Mouse (Mus musculus) liver (tissue): ENCODE data around the gene Krt34.

Experiments used
- DNase-seq: peaks from one replicate; pipeline ENCODE4 v3.0.0-alpha.2; 2020; ENCODE audit warnings: mixed read lengths

Gene Krt34

GRCm38 (mm10) chr11:99994384-99994661 lies 47.0 kb downstream of the Krt34 start:
- no peak for DNase-seq

- no peak for DNase-seq
These were observed 47.6 kb downstream of the Krt34 start, which contains the start of gene Krtap17-1 for GRCm38 (mm10) chr11:99993620-99994383. Gene Krtap17-1, minus strand, starts transcription at chr11:99993994.

DNA sequence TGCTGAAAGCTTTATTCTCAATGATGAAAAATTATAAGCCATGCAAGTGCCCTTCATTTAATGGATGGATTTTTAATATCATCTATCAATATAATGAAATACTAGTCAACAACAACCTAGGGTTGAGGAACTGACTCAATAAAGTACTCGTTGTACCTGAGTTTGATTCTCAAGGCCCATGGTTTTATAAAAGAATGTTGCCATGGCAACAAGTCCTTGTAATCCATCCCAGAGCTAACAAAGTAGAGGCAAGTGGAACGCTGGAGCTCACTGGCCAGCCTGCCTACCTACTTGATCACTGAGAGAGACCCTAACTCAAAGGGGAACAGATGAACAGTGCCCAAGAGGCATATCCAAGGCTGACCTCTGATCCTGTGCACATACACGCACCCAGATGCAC lies 50.8 kb downstream of the Krt34 start:
- no peak for DNase-seq

DNA sequence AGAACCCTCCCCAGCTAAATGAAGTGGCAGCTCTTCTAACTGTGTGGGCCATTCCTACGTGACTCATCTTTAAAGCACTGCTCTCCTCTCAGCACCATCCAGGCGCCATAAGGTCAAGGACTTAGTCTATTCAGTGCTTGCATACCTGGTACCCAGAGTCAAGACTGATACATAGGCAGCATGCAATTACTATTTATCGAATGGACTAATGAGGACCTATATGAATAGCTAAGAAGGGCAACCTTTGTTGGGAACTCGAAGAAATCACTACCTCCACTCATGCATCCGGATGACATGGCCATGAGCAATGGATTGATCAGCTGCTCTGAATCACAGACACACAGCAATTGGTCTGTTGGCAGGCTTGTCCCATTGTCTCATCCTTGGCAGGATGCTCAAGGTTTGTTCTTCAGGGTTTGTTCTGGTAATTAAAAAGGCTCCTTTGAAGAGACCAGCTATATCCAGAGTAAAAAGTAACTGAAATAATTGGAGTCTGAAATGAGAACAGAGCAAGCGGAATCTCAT lies 51.4 kb downstream of the Krt34 start:
- no peak for DNase-seq

GRCm38 (mm10) chr11:99988530-99988929 lies 52.8 kb downstream of the Krt34 start:
- no peak for DNase-seq
